Mouse (Mus musculus) C2C12 (cell line): ENCODE data around the gene Pex11g. TPM values are rescaled to one million over a fixed set of nuclear protein-coding genes. Genes with fewer than 3 reads are reported as not detected.

Experiments
- H3K27me3 ChIP-seq: one replicate; pipeline ENCODE4 v1.6.1; 2011; ENCODE audit not compliant: control insufficient read depth, insufficient read depth, insufficient read length
- H3K36me3 ChIP-seq: one replicate; pipeline ENCODE4 v1.6.1; 2011; ENCODE audit not compliant: control insufficient read depth, insufficient read depth
- H3K4me3 ChIP-seq: one replicate; pipeline ENCODE4 v1.5.1; 2011; ENCODE audit warnings: mild to moderate bottlenecking, control low read depth; ENCODE audit not compliant: poor library complexity, insufficient read depth, severe bottlenecking
- H3K79me2 ChIP-seq: one replicate; pipeline ENCODE4 v1.6.1; 2011; ENCODE audit not compliant: control insufficient read depth, insufficient read depth
- H3K79me3 ChIP-seq: one replicate; pipeline ENCODE4 v1.6.1; 2011; ENCODE audit warnings: low read depth, control low read depth
- H3ac ChIP-seq: one replicate; pipeline ENCODE3; 2011; ENCODE audit warnings: low read depth; ENCODE audit not compliant: control insufficient read depth, insufficient read length
- CEBPB ChIP-seq: IDR thresholded peaks from one replicate; pipeline ENCODE4 v1.6.1; 2011; ENCODE audit warnings: low read depth, mild to moderate bottlenecking, control low read depth, moderate library complexity
- CTCF ChIP-seq: IDR thresholded peaks from one replicate; pipeline ENCODE4 v1.5.1; 2011; ENCODE audit not compliant: control insufficient read depth, insufficient read depth, insufficient read length
- FOSL1 ChIP-seq: IDR thresholded peaks from one replicate; pipeline ENCODE4 v1.8.0; 2011; ENCODE audit warnings: mild to moderate bottlenecking, low read length; ENCODE audit not compliant: poor library complexity, insufficient read depth, severe bottlenecking
- MAX ChIP-seq: IDR thresholded peaks from one replicate; pipeline ENCODE4 v1.6.1; 2011; ENCODE audit warnings: mild to moderate bottlenecking, control low read depth
- MYOD1 ChIP-seq: IDR thresholded peaks from one replicate; pipeline ENCODE4 v1.6.1; 2011; ENCODE audit warnings: low read depth; ENCODE audit not compliant: control insufficient read depth, insufficient read length
- MYOG ChIP-seq: IDR thresholded peaks from one replicate; pipeline ENCODE4 v1.6.1; 2011; ENCODE audit not compliant: control insufficient read depth, insufficient read length; ENCODE audit errors: extremely low read depth
- USF1 ChIP-seq: IDR thresholded peaks from one replicate; pipeline ENCODE4 v1.6.1; 2011; ENCODE audit warnings: low read depth, mild to moderate bottlenecking, control low read depth, moderate library complexity
- long read RNA-seq, 2 experiments: library from polyadenylated mRNA; unstranded; transcript quantifications; one replicate each; pipeline ENCODE4 v2.0.0; 2019 to 2020
- polyA plus RNA-seq: library from polyadenylated mRNA; unstranded; fragments of >200 nt; fragmentation: generic; extraction: Trizol; gene quantifications from one replicate; pipeline ENCODE4 v1.2.1, GENCODE M21; 2012; ENCODE audit warnings: missing spikeins

Pex11g gene
- 1.5 TPM for polyA plus RNA-seq
- long read RNA-seq, experiment 1, transcript Pex11g-201 (5 exons, 2,870 nt), result major isoform, 10 of 14 reads
- long read RNA-seq, experiment 1, partial matches to known transcripts, result 2 of 14 reads
- long read RNA-seq, experiment 1, other reads (novel, unspliced or antisense), result 2 of 14 reads
- long read RNA-seq, experiment 2, partial matches to known transcripts, result 0 of 4 reads
- long read RNA-seq, experiment 2, other reads (novel, unspliced or antisense), result 0 of 4 reads

DNA sequence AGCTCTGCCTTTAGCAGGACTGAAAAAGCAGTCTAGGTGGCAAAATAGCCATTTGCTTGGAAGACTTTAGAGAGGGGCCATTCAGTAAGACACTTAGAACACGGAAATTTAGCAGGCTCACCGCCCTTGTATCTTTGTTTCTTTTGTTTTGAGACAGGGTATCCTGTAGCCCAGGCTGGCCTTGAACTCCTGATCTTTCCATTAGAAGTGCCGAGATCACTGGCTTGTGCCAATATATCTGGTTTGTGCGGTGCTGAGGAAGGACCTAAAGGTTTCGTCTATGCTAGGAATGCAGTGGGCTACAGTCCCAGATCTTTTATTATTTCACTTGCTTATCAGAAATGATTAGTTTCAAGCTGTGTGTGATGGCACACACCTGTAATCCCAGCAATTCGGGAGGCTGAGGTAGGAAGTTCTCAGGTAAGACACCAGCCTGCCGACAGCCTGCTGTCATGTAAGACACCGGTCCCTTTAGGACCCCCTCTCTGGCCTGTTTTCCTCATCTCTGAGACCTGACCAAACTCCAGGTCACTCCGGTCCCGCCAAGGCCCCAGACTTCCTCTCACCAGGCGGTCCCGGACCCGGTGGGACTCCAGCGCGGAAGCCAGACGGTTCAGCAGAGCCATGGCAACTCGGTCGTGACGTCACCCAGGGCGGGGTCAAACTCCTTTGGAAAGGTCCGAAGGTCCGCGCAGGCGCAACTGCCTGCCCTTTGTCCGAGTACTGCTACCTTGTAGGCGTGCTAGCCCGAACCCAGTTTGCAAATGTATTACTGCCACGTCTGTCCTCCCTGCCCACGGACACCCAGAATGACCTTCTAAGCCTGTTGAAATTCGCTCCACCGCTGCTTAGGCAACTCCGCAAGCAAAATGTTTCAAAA, at the start of gene Pex11g:
TSS of gene Pex11g (minus strand) at position 675 of the 880 bp plus-strand sequence.
- peak within 1 kb of the TSS; percentile 25 for H3K4me3 ChIP-seq

DNA sequence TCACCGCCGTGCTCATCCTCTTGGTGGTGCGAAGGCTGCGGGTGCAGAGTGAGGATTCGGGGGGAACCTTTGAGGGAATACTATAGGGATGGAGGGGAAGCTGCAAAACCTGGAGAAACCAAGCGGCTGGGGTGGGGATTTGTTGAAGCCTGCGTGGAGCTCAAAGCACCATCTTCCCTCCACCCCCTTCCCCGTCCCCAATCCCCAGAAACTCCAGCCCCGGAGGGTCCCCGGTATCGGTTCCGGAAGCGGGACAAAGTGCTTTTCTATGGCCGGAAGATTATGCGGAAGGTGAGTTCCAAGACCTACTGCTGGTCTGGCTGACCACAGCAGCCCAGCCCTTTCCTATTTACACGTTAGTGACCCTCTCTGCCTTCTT, 49.6 kb upstream of the Pex11g start:
- Histone ChIP-seq H3K79me3 (no peaks in the 10 kb centered on the region), H3K36me3 (peaks cover 7% of the 10 kb centered on the region), H3K4me3 (peak overlapping the region; percentile 59), H3K27me3 (no peaks in the 10 kb centered on the region), H3ac (peak overlapping the region; percentile 51), H3K79me2 (peaks cover 12% of the 10 kb centered on the region)
- TF ChIP-seq MYOD1, result no peak
- no peak for TF ChIP-seq USF1
- no peak for TF ChIP-seq MAX

More for the DNA sequence above, at the start of gene Pex11g:
- TF ChIP-seq MAX (no peak), MYOG (no peak), CTCF (no peak), USF1 (no peak), MYOD1 (no peak), FOSL1 (no peak), CEBPB (no peak)
- Histone ChIP-seq H3ac (peak within 1 kb of the TSS; percentile 42), H3K27me3 (no peaks in the 10 kb centered on the region), H3K36me3 (no peaks in the 10 kb centered on the region), H3K79me3 (no peaks in the 10 kb centered on the region), H3K79me2 (no peaks in the 10 kb centered on the region)

DNA sequence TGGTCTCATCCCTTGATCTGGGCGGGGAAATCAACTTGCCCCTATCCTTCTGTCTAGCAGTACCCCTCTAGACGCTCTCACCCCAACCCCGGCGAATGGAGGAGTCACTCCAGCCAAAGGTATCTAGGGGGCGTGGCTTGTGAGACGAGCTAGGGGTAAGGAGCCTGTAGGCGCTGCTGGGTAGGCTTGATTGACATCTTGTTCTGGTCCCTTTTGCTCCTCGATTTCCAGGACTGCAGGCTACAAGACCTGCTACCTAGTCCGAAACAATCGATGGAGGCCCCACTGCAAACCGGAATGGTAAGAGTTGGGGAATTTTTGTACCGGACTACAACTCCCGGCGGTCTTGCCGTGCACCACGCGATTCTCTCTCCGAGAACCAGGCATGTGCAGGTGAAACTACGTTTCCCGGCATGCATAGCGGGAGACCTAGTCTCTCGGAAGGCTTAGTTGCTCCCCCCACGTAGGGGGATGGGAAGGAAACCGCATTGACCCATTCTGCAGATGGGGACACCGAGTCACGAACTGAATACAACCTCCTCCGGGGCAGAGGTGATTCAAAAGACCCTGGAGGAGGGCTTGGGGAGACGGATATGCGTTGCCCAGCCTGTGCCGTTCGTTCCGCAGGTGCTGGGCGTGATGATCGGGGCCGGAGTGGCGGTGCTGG, 49.1 kb upstream of the Pex11g start:
- Histone ChIP-seq H3ac (peak overlapping the region; percentile 63), H3K27me3 (no peaks in the 10 kb centered on the region), H3K4me3 (peak overlapping the region; percentile 59), H3K79me3 (no peaks in the 10 kb centered on the region), H3K79me2 (peaks cover 12% of the 10 kb centered on the region), H3K36me3 (peaks cover 7% of the 10 kb centered on the region)
- no peak for TF ChIP-seq USF1
- TF ChIP-seq MYOG, result no peak
- peak; percentile 44 for TF ChIP-seq MAX

DNA sequence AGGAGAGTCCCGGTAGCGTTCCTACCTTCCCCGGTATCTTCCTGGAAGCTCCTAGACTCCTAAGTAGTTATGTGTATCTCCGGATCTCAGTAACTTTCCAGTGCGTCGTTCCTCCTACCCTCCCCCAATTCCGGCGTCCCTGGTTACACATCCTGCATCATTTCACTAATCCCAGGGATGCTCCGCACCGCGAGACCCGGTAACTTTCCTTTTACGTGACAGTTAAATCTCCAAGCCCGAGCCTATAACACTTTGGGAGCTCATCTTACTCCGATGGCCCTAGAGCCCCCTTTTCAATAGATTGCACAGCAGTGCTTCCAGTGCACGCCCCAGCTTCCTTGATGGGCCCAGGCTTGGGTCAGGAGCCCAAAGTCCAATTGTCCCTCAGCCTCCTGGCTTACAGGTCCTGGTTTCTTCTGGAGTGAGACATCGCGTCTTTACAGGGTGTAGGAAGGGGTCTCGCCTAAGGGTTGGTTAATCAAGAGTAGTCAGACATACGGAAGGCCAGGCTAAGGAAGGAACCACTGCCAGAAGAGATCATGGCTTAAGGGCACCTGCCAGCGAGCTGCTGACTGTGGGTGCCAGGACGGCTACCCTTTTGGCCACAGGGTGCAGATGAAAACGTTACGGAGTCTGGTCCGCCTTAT, 48.4 kb upstream of the Pex11g start:
- peaks cover 11% of the 10 kb centered on the region for H3K36me3 ChIP-seq
- TF ChIP-seq CTCF (no peak), USF1 (no peak), MAX (no peak), FOSL1 (no peak), MYOG (no peak), CEBPB (no peak), MYOD1 (no peak)
- H3K79me2 ChIP-seq, result peaks cover 12% of the 10 kb centered on the region
- H3K4me3 ChIP-seq, result peak overlapping the region; percentile 59
- peak overlapping the region; percentile 63 for H3ac ChIP-seq
- no peaks in the 10 kb centered on the region for H3K27me3 ChIP-seq
- H3K79me3 ChIP-seq, result no peaks in the 10 kb centered on the region

DNA sequence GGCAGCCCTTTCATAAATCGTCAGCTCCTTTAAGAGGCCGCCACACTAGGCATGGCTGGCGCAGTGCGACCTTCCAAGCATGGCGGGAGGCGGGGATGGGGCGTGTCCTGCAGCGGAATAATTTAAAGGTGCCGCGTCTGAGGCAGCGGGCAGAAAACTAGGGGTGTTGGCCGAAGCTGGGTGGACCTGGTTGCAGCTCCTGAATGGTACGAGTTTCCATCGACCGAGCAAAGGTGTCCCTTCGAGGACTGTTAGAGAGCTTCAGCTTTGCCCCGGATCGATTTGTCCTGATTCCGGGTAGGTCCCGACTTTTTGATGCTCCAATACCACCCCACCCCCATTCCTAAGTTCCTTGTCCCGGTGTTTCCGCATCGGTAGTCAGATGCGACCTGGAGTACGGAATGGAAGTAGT, 47.8 kb upstream of the Pex11g start, which contains the start of gene Pnpla6:
TSS of gene Pnpla6 (plus strand) at position 125 of the 412 bp plus-strand sequence.
- H3ac ChIP-seq, result peak within 1 kb of the TSS; percentile 63
- peaks cover 11% of the 10 kb centered on the region for H3K36me3 ChIP-seq
- H3K4me3 ChIP-seq, result peak within 1 kb of the TSS; percentile 59
- H3K79me3 ChIP-seq, result no peaks in the 10 kb centered on the region
- H3K27me3 ChIP-seq, result no peaks in the 10 kb centered on the region
- peaks cover 12% of the 10 kb centered on the region for H3K79me2 ChIP-seq
- TF ChIP-seq CEBPB (no peak), MAX (no peak), FOSL1 (no peak), CTCF (no peak), MYOD1 (no peak), MYOG (no peak), USF1 (no peak)
